Mouse (Mus musculus): Measurements from ENCODE around the gene Foxp2.
A peak's percentile ranks its signal among the peaks of the same experiment; 100 is the strongest.

Foxp2 gene

DNA sequence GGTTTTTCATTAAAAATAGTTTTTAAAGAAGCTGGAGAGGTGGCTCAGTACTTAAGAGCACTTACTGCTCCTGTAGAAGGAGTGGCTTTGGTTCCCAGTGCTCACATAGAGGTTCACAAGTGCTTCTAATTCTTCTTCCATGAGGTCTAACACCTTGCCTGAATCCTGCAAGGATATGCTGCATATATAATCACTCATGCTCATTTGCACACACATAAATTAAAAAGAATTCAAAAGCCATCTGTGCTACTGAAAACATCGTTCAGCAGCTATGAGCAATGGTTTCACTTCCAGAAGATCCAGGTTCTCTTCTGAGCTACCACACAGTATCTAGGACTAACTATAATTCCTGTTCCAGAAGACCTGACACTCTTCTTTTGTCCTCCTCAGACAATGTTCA, 200.4 kb downstream of the Foxp2 start:
- DNase-seq (ENCODE audit: low read depth): no peak

GRCm38 (mm10) chr6:15120916-15121315, 219.8 kb downstream of the Foxp2 start:
- DNase-seq (ENCODE audit: low read depth): no peak

DNA sequence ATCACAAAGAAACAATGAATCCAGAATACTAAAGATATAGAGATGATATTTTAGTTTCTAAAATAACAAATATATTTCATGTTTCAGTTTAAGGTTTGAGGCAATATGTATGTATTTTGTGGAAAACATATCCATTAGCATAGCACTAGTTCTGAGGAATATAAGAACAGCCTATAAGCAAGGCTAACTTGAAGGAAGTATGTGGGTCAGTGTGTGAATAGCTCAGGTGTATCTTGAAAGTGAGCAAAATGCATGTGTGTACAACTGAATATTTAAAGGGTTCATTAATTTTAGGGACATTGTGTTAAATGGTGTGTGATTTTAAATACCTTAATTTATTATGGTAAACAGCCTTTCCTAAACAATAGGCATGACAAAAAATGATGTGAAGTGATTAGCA, 220.2 kb downstream of the Foxp2 start:
- DNase-seq (ENCODE audit: low read depth): no peak

GRCm38 (mm10) chr6:15130142-15130541, 229.0 kb downstream of the Foxp2 start:
- DNase-seq (ENCODE audit: low read depth): no peak

DNA sequence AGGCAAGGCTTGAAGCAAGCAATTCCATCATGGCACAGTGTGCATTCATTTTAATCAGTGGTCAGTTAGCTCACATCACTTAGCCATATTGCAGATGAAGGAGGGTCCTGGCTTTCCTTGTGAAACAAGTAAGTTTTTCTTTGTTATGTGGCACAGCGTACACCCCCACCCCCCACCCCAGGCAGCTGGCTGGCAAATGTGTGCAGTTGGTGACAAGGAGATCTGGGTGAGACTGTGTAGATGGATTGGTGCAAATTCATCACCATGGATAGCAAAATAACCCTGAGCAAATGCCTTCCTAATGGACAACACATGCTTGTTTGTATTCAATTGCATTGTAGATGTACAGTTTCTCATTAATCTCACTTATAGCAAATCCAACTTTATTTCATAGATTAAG, 240.9 kb downstream of the Foxp2 start:
- DNase-seq (ENCODE audit: low read depth): no peak

GRCm38 (mm10) chr6:15151619-15152018, 250.5 kb downstream of the Foxp2 start:
- no peak for DNase-seq (ENCODE audit: low read depth)

GRCm38 (mm10) chr6:15163508-15164053, 262.4 kb downstream of the Foxp2 start:
- no peak for DNase-seq (ENCODE audit: low read depth)

GRCm38 (mm10) chr6:15176754-15177153, 275.6 kb downstream of the Foxp2 start:
- no peak for DNase-seq (ENCODE audit: low read depth)

DNA sequence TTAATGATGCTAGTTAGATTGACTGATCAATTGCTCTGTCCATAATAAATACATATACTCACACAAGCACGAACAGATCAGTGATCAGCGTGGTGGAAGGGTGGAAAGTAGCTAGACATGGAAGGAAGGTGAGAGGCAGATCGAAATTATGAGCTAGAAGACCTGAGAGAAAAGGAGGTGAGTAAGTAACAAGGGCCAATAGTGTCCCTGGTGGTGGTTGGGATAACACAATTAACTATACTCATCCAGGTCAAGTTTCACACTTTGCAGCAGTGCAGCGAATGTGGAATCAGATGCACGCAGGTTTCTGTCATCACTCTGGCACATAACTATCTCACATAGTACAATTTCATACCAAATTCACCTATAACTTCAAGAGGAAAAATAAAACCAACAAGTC, 291.7 kb downstream of the Foxp2 start:
- no peak for DNase-seq (ENCODE audit: low read depth)

GRCm38 (mm10) chr6:15242176-15242942, 341.2 kb downstream of the Foxp2 start:
- DNase-seq (ENCODE audit: low read depth): no peak

DNA sequence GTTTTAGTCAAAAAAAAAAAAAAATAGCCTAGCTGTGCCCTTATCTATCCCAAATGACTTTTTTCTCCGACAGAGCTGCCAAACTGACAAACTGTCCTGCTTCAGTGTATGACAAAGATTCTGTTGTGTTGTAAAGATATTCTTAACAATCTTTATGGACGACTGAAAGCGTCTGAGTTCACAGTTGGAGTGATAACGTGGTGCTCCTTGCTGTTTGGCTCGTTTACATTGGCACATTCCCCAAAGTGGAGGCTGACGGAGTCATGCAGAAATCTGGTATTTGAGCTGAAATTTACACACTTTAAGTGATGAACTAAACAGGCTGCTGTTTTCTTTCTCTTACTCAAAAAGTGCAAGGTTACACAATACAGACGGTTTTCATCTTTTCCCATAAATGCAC, 356.2 kb downstream of the Foxp2 start:
- peak; percentile 43 for DNase-seq (ENCODE audit: low read depth)

DNA sequence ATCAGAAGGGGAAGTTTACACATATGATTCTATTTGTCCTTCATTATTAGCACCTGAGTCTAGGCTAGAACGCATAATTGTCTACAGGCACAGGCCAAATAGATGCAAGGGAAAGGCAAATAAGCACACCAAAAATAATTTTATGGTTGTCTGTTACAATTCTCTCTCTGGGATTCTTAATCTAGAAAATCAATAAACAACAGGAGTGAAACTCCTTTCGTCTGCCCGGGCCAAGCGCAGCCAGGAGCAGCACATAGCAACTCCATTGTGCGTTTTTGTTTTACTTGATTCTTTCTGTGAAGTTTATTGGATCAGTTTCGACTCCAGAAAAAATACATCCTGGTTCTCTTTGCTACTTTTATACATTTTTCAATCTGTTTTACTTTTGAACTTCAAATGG, 356.7 kb downstream of the Foxp2 start:
- no peak for DNase-seq (ENCODE audit: low read depth)

- no peak for DNase-seq (ENCODE audit: low read depth)
Observed at GRCm38 (mm10) chr6:15268136-15268535, 367.0 kb downstream of the Foxp2 start.

- peak; percentile 30 for DNase-seq (ENCODE audit: low read depth)
Observed at GRCm38 (mm10) chr6:15285213-15285612, 384.1 kb downstream of the Foxp2 start.

DNA sequence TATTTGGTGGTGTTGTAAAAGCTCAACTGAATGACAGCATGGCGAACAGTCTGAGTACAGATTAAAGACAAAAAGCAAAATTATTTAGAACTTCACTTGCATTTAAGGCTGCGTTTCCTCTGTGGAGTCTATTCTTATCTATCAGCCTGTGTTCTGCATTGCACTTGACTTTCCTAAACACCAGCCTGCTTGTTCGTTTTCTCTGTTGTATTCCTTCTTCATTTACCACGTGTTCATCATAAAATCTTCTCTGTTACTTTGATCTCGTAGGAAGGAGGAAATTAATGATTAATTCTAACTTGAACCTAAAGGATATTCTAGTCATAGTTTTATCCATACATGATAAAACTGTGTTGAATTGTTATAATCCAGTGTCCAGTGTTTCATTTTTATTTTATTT, 392.9 kb downstream of the Foxp2 start:
- DNase-seq (ENCODE audit: low read depth): no peak

DNA sequence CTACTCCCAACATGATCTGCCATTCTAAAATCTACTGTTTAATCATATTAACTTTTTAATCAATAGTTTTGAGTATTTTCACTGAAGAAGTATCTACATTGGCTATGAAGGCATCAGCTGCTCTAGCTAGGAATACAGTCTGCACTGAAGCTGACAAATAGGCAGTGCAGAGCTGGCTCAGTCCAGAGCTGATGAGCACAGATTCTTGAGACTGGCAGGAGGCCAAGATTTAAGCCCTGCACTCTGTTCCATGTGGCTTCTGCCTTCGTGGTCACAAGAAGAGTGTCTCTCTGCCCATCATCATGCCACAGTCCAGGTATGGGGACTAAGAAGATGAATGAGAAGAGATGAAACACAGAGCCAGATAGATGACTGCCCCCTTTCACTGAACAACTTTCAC, 398.1 kb downstream of the Foxp2 start:
- no peak for DNase-seq (ENCODE audit: low read depth)

GRCm38 (mm10) chr6:15310671-15311070, 409.5 kb downstream of the Foxp2 start:
- no peak for DNase-seq (ENCODE audit: low read depth)

DNA sequence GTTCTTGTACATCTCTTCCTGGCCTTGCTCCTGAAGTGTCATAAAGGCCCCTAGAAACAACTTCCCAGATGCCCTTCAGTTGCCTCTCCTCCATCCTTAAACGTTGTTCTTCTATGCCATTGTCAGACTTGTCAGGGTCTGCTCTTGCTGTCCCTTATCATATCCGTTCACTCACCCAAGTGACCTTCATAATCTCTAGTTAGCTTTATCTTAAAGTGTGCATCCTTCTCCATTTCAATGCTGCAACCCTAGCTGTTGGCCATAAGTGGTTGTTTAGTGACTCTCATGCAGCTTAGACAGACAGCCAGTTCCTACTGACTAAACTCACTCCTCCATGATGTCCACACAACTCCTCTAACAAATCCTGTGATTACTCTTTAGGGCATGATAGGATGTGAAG, 415.8 kb downstream of the Foxp2 start:
- no peak for DNase-seq (ENCODE audit: low read depth)

DNA sequence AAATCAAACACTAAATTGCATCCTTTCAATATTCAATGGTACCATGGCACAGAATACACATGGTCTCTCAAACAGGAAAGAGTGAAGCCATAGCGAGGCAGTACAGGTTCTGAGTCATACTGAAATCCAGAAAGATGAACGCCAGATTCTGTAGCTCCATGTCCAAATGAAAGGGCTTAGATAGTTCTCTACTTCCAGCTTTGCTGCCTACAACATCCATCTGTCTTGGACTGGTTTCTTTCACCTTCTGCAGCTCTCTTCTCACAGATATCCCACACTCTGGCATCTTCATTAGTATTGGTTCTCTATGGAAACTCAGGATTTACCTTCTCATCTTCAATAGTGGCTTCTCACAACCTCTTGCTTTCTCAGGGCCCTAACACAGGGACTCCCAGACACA, 417.2 kb downstream of the Foxp2 start:
- DNase-seq (ENCODE audit: low read depth): no peak

GRCm38 (mm10) chr6:15321551-15321974, 420.4 kb downstream of the Foxp2 start:
- DNase-seq (ENCODE audit: low read depth): peak; percentile 82

DNA sequence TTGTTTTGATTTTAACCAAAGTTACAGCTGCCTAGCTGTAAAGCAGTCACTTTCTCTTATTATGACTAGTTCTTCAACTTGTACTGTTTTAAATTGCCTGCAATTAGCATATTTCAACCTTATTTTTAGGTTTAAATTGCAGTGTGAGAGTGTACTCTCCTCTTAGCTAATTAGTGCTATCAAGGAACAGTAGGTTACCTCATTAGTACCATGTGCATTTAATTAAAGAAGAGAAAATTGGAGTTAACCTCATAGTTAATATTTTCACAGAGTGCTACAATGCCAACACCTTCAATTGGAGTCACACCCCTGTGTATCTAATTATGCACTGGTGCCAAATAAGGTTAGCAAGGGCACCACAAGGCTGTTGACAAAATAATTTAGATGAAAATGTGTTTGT, 421.9 kb downstream of the Foxp2 start:
- DNase-seq (ENCODE audit: low read depth): no peak

- no peak for DNase-seq (ENCODE audit: low read depth)
Observed at GRCm38 (mm10) chr6:15347705-15348104, 446.6 kb downstream of the Foxp2 start.

DNA sequence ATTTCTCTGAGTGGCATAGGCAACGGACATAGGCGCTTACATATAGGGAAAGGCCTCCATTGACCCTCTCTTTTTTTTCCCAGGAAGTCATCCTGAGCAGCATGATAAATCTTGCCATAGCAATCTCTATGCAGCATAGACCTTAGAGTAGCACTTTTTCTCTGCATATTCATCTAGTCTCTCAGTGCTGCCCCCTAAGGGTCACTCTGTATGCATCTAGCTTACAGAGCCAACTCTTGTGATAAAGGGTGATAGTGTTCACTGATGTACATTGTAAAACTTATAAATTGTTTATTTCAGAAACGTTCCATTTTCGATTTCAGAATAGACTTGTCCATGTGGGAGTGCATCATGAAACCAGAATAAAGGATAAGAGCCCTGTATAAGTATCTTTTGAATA, 454.7 kb downstream of the Foxp2 start:
- DNase-seq (ENCODE audit: low read depth): no peak

GRCm38 (mm10) chr6:15370281-15370680, 469.1 kb downstream of the Foxp2 start:
- DNase-seq (ENCODE audit: low read depth): no peak

Data from fibroblast of lung, adult 2 months (primary cell).